Mouse (Mus musculus) telencephalon, adult 2 months (tissue): ENCODE data around the gene Chic1.

Experiments used
- DNase-seq: peaks from one replicate; pipeline ENCODE4 v3.0.0-alpha.2; 2011; ENCODE audit warnings: low read depth, low spot score

The Chic1 gene

GRCm38 (mm10) chrX:103432293-103432692 is 76.0 kb downstream of the Chic1 start:
- DNase-seq, result no peak

- no peak for DNase-seq
Measured at GRCm38 (mm10) chrX:103438023-103438422, 81.7 kb downstream of the Chic1 start.

GRCm38 (mm10) chrX:103440803-103441202 is 84.5 kb downstream of the Chic1 start:
- DNase-seq, result peak; percentile 49

GRCm38 (mm10) chrX:103443755-103444154 is 87.5 kb downstream of the Chic1 start:
- no peak for DNase-seq
